Mouse (Mus musculus): Measurements from ENCODE around the gene Rad18.

Gene Rad18

DNA sequence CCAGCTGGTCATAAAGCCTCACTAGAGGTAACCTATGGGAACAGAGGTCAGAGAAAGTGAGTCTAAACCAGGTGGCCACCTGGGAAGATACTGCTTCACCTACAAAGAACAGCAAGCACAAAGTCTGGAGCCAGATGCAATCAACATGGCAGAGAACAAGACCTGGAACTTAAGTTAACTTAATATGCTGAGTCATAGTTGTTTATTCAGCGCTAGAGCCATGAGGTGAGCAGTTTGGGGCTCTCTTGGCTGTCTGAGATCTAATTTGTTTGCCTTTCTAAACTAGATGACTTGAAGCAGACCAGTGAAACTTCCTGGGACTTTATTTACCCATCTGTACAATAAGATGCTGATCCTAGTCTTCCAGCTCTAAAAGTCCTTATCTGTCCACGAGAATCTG is 12.4 kb downstream of the Rad18 start:
- no peak for DNase-seq (ENCODE audit: low read depth, low spot score)

DNA sequence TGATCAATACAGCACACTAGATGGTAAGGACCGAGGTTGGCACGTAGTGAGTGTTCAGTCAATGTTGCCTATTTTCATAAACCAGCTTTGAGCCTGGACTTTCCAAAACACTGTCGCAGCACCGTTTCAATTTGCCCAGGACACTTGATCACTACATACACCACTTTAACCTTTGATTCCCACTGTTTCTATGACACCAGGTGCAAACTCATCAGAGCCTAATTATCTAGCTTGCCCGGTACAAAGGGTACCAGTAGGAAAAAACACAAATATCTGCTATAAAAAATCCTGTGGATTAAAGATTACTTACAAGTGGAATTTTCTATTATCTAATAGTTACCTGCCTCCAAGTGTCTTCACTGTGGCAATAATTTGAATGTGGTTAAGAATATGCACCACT is 64.4 kb downstream of the Rad18 start:
- no peak for DNase-seq (ENCODE audit: low read depth, low spot score)

DNA sequence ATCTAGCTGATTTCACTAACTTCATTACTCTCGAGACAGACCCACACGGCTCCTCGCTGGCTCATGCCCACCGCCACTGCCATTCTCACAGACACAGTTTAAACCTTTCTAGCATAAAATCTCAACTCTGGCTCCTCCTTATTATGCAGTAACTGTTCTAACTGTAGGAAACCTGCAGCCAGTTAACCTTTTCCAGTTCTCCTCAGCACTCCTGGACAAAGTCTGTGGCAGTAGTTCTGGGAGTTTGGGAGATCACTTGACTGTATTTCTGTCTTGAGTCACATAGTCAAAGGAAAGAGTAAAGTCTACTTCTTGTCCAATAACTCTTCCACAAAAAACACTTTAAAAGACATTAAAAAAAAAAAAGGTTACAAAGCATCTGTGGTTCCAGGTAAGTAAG is 66.2 kb downstream of the Rad18 start:
- DNase-seq (ENCODE audit: low read depth, low spot score): no peak

DNA sequence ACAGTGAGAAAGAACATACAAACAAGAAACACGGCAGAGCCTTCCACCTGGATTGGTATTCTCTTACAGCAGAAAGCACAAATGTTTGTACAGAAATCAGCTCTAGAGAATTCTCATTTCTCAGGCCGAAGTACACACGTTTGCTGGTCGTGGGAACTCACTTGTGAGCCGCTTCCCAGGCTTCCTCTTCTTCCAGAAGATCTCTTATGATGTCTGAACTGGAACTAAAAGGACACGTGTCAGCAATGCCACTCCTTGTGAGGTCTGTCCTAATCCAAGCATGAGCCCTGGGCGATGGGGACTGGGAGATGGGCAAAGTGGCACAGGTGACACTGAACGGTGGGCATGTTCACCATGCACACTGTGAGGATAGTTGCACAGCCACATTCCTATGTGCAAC is 68.2 kb downstream of the Rad18 start:
- no peak for DNase-seq (ENCODE audit: low read depth, low spot score)

DNA sequence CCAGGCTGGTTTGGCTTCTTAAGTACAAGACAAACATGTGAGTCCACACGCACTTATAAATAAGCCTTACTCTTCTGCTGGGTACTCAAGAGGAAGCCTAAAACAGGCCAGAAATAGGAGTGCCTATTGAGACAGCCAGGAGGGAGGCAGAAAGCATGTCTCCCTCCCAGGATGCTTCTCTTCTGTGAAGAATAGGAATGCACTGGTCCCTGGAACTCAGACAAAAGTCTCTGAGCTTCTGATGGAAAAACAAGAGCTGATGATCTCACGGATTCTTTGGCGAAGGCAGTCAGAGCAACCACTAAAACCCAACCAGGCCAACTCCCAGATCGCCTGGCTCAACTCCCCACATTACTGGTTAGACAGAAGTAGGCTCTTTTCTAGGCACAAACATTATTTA is 74.2 kb downstream of the Rad18 start:
- DNase-seq (ENCODE audit: low read depth, low spot score): no peak

DNA sequence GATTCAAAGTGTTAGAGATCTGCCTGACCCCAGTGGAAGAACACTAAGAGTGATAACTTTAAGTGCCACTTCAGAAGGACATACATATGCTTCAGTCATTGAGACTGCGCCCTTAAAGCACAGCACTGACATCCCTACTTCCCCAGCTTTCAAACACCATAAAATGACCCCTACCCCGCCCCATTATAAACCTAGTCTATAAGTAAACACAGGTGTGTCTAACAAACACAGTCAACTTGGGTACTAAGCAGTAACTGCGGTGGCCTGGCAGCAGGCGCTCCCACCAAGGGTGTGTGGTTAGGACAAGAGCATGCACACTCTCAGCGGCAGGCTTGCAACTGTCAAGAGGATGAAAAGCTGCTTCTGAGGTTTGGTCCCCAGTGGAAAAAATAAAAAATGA is 76.5 kb downstream of the Rad18 start:
- DNase-seq (ENCODE audit: low read depth, low spot score): no peak

DNA sequence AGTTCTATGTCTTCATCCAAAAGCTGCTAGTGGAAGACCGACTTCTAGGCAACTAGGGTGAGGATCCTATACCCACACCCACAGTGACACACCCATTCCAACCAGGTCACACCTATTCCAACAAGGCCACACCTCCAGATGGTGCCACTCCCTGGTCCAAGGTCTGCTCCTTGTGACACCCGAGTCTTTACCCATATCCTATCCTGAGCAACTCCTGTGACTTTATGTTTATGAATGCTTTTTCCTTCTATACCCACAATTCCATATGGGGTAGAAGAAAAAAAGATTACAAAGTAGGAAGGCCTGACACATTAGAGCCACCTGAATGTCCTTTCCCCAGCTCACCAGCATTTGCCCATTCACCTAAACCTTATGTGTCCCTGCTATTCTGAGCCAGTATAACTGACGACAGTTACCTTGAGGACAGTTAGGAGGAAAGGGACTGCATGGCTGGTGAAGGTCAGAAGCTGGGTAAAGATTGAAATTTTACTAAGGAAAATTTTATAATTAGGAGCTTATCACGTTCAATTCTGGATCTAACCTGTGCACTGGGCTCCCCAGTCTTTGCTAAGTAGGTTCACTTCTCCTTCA is 78.7 kb downstream of the Rad18 start:
- no peak for DNase-seq (ENCODE audit: low read depth, low spot score)

DNA sequence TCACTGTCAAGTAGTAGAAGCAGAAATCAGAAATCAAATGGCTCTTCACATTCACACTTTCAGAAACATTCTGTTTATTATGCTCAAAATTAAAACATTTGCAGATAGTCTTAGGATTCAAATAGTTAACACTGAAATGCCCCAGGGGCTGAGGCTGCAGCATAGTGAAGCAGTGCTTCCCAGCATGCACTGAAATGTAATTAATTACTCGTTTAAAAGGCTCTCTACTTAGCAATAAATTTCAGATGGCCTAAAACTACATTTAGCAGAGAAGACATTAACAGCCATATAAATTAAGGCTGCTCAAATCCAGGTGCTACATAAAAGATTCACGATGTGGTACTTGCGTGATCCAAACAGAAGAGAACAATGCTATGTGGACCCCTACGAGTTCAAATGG is 87.5 kb downstream of the Rad18 start:
- no peak for DNase-seq (ENCODE audit: low read depth, low spot score)

DNA sequence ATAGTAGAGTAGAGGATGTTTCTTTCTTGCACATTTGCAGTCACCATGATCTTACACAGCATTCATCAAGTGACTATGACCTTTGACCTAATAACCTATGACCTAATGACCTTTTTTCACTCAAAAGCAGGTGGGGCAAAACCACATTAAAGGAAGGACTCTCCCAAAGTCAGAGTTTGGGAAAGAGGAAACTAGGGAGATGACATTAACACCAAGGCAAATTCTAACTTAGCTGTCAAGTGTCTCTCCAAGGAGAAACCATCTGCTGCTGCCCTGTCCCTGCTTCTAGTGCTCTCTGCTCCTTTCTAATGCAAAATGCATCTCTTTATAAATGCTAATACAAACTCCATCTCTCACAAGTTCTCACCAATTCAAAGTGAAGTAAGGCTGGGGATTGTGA is 92.6 kb downstream of the Rad18 start:
- no peak for DNase-seq (ENCODE audit: low read depth, low spot score)

DNA sequence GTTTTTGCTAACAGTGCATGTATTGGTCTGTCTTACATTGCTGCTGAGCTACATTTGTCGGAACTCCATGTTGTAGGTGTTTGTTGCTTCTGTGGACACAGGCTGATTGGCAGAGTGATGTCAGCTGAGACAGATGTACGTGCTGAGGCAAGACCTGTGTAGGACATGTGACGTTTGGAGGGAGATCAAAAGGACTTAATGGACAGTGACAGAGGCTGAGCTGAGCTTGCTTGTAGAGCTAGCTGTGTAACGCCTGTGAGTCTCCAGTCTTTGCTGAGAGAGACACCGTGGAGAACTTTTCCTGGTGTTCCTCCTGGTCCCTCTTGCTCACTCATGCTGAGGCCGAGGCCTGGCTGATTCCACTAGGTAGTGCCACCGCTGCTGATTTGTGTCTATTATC is 101.5 kb downstream of the Rad18 start:
- DNase-seq (ENCODE audit: low read depth, low spot score): no peak

DNA sequence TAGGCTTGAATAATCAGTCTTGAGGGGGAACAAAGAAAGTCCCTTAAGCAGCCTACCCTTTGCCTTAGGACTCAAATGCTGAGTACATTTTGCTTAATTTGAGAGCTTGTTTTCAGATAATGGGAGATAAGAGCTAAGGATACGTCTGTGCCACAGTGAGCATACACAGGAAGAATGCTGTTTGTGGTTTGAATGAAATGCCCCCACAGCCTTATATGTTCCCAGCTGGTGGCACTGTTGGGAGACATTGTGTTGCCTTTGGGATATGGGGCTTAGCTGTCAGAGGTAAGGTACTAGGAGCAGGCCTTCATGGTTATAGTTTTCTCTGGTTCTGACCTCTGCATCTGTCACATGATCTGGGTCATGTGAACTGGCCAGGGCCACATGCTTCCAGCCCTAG is 108.6 kb downstream of the Rad18 start:
- DNase-seq (ENCODE audit: low read depth, low spot score): no peak

DNA sequence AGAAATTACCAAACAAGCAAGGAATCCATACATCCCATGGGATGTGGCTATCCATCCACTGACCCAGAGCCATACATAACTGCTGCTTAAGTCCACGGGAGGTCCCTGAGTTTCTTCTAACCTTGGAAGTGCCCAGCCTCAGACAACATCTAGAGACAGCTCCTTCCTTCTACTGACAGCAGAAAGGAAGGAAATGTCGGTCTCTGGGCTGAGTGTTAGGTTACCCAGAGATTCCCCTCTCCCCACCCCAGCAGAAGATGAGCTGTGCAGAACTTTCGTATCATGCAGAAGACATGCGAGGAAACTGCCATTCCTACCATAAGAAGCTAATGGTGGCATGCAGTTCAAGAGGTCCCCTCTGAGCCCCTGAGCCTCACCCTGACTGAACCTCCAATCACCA is 109.5 kb downstream of the Rad18 start:
- no peak for DNase-seq (ENCODE audit: low read depth, low spot score)

DNA sequence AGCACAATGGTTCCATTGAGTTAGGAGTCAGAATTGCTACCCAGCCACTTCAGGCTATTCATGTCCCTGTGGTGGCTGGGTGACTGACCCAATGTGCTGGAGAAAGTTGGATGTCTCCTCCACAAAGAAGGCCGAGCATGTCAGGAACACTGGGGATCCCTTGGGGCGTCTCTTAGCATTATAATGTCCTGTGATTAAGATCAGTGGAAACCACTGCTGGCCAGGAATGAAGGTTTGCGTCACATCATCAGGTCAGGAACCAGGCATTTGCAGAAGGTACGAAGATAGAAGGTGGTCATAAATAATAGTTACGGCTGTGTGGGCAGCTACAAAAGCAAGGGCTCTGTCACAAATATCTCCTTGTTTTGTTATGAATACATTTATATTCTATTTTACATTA is 111.5 kb downstream of the Rad18 start:
- no peak for DNase-seq (ENCODE audit: low read depth, low spot score)

DNA sequence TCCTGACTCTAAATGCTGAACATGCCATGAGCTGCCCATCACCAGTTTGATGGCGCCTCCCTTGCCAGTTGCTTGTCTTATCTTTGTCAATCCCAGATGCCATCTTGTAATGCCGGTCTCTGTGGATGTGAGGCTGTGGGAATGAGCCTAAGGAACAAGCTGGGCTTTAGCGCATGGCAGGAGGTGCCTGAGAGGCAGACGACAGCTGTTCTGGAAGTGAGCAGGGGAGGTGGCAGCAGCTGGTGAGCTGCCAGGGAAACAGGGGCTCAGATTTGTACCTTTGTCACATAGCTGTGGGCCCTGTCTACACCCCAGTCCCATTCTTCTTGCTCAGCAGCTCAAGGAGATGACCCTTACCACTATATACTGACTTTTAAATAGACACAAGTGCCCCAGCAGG is 114.5 kb downstream of the Rad18 start:
- no peak for DNase-seq (ENCODE audit: low read depth, low spot score)

DNA sequence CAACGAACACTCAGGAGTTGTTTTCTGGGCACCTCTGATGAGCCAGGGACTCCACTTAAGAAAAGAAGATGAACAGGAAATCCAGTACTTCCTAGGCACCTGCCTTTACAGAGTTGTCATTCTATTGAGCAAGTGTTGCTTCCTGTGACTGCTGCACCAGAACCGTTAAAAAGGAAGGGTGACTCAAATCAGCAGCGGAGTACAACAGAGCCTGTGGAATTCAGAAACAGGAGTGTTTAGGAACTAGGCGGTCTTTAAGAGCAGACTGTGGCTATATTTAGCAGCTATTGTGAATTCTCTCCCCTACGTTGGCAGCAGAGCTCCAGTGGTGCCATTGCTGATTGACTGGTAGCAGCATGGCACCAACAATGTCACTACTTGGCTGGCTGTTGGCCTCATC is 119.3 kb downstream of the Rad18 start:
- DNase-seq (ENCODE audit: low read depth, low spot score): no peak

DNA sequence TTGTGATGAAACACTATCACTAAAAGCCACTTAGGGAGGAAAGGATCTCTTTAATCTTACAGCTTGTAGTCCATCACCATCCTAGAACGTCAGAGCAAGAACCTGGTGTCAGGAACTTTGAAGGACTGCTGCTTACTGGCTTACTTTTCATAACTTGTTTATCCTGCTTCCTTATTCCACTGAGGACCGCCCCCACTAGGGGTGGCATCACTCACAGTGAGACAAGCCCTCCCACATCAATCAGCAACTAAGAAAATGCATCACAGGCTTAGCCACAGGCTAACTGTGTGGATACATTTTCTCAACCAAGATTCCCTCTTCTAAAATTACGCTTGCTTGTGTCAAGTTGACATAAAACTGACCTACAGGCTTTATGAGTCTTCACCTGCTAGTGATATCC is 121.9 kb downstream of the Rad18 start:
- no peak for DNase-seq (ENCODE audit: low read depth, low spot score)

DNA sequence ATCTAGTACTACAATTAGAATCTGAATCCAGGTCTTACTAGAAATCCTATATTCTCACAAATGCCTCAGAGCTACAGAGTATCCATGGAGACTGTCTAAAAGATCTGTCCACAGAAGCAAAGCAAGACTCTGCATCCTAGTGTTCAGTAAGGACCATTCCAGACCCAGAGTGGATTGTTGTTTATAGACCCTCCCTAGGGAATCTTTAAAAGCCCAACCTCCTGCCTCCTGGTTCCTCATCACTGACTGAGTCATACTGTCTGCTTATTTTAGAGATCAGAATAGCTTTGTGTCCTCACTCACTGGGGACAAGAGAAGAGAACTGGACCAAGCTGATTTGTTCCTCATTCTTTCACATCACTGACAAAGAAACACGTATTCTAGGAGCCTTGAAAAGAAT is 126.1 kb downstream of the Rad18 start:
- no peak for DNase-seq (ENCODE audit: low read depth, low spot score)
